Mouse (Mus musculus) kidney, postnatal 25 days (tissue): ENCODE results near the gene Tmem41a.

ENCODE experiments used
- DNase-seq, 2 experiments: peaks; one replicate each; pipeline ENCODE4 v3.0.0; 2021; ENCODE audit warnings: mixed read lengths in 2 of 2

The Tmem41a gene

DNA sequence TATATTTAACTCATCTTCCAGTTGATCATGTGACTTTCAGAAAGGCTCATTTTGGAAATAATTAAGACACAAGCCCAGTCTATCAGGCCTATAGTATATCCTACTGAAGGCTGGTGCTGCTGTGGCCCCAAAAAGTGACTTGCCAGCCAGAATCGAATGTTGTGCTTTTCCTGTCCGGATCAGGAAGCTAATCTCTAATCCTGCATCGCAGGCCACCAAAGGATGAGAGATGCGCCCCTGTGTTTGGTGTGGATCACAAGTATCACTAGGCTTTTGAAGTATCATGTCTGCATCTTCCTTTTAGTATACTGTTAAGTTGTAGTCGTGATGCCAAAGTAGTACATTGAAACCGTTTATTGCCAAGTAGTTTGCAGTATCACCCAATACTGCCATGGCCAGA is 53.5 kb downstream of the Tmem41a start:
- no peak for DNase-seq

DNA sequence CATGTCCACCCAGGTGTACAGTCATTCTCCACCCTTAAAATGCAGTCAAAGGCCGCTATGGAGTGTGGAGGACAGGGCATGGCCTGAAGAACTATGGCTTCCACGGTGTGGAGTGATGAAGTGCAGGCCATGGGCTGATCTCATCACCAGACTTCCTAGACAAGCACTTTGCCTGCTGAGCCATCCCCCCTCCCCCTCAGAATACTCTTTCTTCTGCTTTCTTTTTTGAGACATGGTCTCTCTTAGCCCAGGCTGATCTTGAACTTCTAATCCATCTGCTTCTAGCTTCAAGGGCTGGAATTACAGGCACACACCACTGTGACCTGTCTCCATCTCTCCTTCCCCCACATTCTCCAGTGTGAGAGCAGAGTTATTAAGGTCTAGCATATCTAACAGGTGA is 59.8 kb downstream of the Tmem41a start:
- DNase-seq: no peak
